Mouse (Mus musculus) small intestine, adult 2 months (tissue): Measurements from ENCODE around the gene Prss45. TPM values are rescaled to one million over a fixed set of nuclear protein-coding genes. Genes with fewer than 3 reads are reported as not detected.

ENCODE experiments used
- H3K27ac ChIP-seq: fragments of 200-500 bp; 2 replicates; pipeline ENCODE4 v1.5.1; 2012; ENCODE audit warnings: low read depth, low read length, control low read depth, inconsistent platforms; ENCODE audit not compliant: insufficient read depth
- H3K27me3 ChIP-seq: fragments of 200-500 bp; 2 replicates; pipeline ENCODE4 v1.6.1; 2012; ENCODE audit warnings: mild to moderate bottlenecking, moderate library complexity, low read length, inconsistent platforms; ENCODE audit not compliant: control insufficient read depth, insufficient read depth
- H3K36me3 ChIP-seq: fragments of 200-500 bp; 2 replicates; pipeline ENCODE4 v1.6.1; 2012; ENCODE audit warnings: mild to moderate bottlenecking, low read length, control low read depth, inconsistent platforms; ENCODE audit not compliant: control insufficient read depth, insufficient read depth
- H3K4me1 ChIP-seq: fragments of 200-500 bp; 2 replicates; pipeline ENCODE4 v1.6.1; 2012; ENCODE audit warnings: low read length, inconsistent platforms, mixed read lengths; ENCODE audit not compliant: control insufficient read depth, insufficient read depth, insufficient read length
- H3K4me3 ChIP-seq: fragments of 200-500 bp; 2 replicates; pipeline ENCODE4 v1.5.1; 2012; ENCODE audit warnings: low read depth, mild to moderate bottlenecking, control low read depth, inconsistent platforms, low read length, moderate library complexity
- CTCF ChIP-seq: fragments of 200-500 bp; IDR thresholded peaks from 2 replicates; pipeline ENCODE4 v1.5.1; 2012; ENCODE audit warnings: low read depth, mild to moderate bottlenecking, control low read depth, inconsistent platforms, low read length, moderate library complexity, mixed read lengths; ENCODE audit not compliant: insufficient replicate concordance, insufficient read length; ENCODE audit errors: extremely low read depth
- POLR2A ChIP-seq: fragments of 200-500 bp; IDR thresholded peaks from 2 replicates; pipeline ENCODE4 v1.6.1; 2012; ENCODE audit warnings: low read depth, mild to moderate bottlenecking, control low read depth, inconsistent platforms, low read length, moderate library complexity
- WGBS: fragments of 180-500 bp; shearing (Covaris S2); methylation state at CpG from one replicate; pipeline ENCODE4 v1.1.7; 2018; 5-methylcytosine and 5-hydroxymethylcytosine counted together
- polyA plus RNA-seq: library from polyadenylated mRNA; depleted of rRNA; stranded (reverse); fragments of >200 nt; gene quantifications from 2 replicates; pipeline ENCODE4 v1.2.3, GENCODE M21; 2012

Gene Prss45
- polyA plus RNA-seq, 1 experiment = not detected

DNA sequence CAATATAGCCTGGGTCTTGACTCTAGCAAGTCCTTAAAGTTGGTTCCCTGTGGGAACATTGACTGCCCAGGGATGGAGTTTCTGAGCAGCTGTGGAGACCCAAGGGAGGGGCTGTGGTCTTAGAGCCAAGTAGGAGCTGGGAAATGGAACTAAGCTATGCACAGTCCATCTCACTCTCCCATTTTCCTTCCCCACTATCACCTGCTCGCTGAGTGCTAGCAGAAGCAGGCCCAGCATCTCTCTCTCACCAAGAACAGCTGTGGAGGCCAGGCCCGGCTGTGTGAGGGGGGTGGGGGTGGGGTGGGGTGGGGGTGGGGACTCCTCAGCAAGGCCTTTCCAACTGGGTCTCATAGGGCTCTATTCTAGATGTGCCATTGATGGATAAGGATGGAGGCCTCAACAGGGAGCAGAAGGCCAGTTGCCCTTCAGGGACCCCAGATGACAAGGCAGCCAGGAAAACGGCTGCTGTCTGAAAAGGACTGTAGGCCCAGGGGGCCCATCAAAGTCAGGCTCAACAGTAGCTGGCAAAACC, 40.3 kb downstream of the Prss45 start:
- H3K27ac ChIP-seq = no peak overlapping the region
- TF ChIP-seq CTCF (no peak), POLR2A (no peak)
- peaks cover 37% of the 10 kb centered on the region for H3K4me1 ChIP-seq
- H3K27me3 ChIP-seq = peaks cover 3% of the 10 kb centered on the region; the same call in 1 of the 2 replicates
- WGBS = 47% methylated on average over 3 of the region's 3 CpGs
- H3K36me3 ChIP-seq = no peaks in the 10 kb centered on the region
- no peak overlapping the region for H3K4me3 ChIP-seq

DNA sequence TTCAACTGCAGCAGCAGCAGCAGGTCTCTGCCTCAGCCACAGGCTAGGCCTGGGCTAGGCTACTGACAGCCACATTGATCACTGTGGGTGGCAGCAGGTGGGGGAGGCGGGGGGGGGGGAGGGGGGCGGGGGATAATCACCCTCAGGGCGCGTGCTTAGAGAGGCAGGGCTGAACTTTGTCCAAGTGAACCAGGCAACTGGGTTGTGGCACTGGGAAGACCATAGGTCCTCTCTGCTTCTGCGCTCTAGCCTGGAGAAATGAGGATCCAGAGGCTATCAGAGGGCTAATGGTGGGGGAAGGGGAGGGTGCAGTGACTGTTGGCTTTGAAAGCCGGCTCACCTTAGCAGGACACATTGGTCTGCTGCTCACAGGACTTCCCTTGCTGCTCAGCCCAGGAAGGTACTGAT, 40.9 kb downstream of the Prss45 start:
- Histone ChIP-seq H3K4me1 (peaks cover 39% of the 10 kb centered on the region), H3K36me3 (no peaks in the 10 kb centered on the region), H3K27ac (peak overlapping the region; percentile 64; the same call in 1 of the 2 replicates), H3K27me3 (peaks cover 3% of the 10 kb centered on the region; the same call in 1 of the 2 replicates), H3K4me3 (no peak overlapping the region)
- TF ChIP-seq POLR2A (no peak), CTCF (no peak)
- WGBS = 21% methylated on average over 6 of the region's 6 CpGs

DNA sequence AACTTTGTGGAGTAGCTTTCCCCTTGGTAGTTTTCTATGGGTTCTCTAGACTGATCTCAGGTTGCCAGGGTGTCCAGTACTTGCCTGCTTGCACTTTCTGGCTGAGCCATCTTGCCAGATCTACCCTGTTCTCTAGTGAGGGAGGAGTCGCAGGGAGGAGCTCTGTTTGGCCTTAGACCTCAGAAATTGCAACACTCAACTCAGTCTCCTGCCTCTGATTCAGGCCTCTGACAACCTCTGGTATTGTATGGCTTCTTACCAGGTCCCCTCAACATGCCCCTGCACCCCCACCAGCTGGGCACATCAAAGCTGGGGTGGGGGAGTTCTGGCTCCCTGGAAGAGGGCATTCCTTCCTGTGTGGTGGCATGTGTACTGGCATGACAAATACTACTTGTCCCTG, 43.0 kb downstream of the Prss45 start:
- Histone ChIP-seq H3K4me3 (no peak overlapping the region), H3K4me1 (peaks cover 47% of the 10 kb centered on the region), H3K36me3 (no peaks in the 10 kb centered on the region), H3K27me3 (peaks cover 3% of the 10 kb centered on the region; the same call in 1 of the 2 replicates), H3K27ac (peak overlapping the region; percentile 59; the same call in 1 of the 2 replicates)
- 31% methylated on average over 1 of the region's 1 CpGs for WGBS
- TF ChIP-seq CTCF = no peak
- no peak; the same call in 1 of the 2 replicates for TF ChIP-seq POLR2A

DNA sequence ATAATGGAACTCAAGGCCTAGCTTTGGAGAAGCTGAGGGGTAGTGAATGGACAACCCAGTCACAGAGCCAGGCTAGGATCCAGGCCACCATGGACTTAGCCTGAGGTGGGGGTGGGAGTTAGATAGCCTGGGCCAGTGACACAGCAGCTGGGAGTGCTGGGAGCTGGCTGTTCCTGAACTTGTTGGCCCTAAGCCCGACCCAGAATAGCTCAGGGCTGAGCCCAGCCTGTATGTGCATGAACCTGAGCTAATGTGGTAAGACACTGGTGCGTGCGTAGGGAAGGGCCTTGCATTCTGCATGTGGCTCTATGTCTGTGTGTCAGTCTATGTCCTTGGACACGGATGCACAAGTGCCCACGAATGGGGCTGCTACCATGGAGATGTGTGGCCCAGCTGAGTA, 43.5 kb downstream of the Prss45 start:
- no peak overlapping the region for H3K4me3 ChIP-seq
- H3K36me3 ChIP-seq = no peaks in the 10 kb centered on the region
- whole genome bisulfite sequencing = 60% methylated on average over 5 of the region's 5 CpGs
- TF ChIP-seq CTCF (no peak), POLR2A (no peak)
- peaks cover 3% of the 10 kb centered on the region; the same call in 1 of the 2 replicates for H3K27me3 ChIP-seq
- H3K4me1 ChIP-seq = peaks cover 47% of the 10 kb centered on the region
- peak overlapping the region; percentile 46; the same call in 1 of the 2 replicates for H3K27ac ChIP-seq

DNA sequence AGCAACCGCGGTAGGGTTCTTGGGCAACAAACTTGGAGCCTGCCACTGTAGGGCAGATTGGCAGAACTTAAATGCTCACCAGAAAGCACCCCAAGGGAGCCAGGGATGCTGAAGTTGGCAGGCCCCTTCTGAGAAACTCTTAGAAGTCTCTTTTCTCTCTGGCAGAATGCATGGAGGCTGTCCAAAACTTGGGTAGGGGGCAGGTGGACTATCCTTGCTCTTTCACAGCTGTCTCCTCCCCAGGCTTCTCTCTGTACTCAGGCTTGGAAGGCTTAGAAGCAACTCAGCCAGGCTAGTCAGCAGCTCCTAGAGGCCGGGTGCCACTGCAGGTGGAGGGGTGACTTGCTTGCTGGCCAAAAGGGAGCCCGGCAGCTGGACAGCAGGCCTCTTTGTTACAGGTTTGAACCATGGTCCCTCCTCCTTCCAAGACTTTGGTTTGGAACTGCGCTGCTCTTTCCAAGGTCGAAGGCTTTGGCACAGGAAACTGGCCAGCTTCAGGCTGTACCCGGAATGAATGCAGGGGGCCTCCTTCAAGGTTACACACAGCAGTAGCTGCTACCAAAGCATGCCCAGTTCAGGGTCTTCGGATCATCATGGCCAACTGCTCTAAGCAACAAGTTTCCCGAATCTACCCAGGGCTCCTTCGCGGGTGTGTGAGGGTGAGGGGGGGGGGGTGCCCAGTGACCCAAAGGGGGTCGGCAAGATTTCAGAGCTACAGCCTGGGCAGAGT, 45.0 kb downstream of the Prss45 start, which contains the start of gene Als2cl:
Gene Als2cl (plus strand): TSS at position 680 of the 730 bp plus-strand sequence.
- no peaks in the 10 kb centered on the region for H3K27me3 ChIP-seq
- WGBS = 20% methylated on average over 12 of the region's 12 CpGs
- TF ChIP-seq CTCF (no peak), POLR2A (no peak)
- H3K36me3 ChIP-seq = peaks cover 2% of the 10 kb centered on the region; the same call in 1 of the 2 replicates
- H3K4me3 ChIP-seq = peak within 1 kb of the TSS; percentile 84
- peaks cover 42% of the 10 kb centered on the region for H3K4me1 ChIP-seq
- peak within 1 kb of the TSS; percentile 37 for H3K27ac ChIP-seq

DNA sequence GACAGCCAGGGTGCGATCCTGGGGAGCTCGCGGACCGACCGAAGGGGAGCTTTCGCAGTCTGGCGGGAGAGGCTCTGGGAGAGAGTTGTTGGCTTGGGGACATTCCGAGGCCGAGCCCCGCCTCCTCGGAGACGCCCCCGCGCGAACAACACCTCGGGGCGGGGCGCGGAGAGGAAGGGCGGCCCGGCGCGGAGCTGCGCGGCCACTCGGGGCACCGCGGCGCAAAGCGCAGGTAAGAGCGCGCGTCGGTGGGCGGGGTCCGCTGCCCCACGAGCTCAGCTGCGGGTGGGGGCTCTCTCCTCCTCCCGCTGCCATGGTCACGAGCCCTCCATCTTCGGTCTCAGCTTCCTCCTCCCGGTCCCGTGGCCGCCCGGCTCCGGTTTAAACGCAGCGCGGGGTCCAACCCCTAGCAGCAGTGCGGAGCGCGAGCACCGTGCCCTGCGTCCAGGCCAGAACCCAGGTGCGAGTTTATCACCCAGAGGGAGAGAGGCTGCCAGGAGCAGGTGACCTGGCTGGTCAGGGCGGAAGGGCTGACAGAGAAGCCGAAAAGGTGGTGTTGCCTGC, 45.7 kb downstream of the Prss45 start, which contains the start of gene Tmie:
Gene Tmie (minus strand): TSS at position 116 of the 564 bp plus-strand sequence.
- WGBS = under 1% methylated on average over 57 of the region's 57 CpGs
- peaks cover 36% of the 10 kb centered on the region for H3K4me1 ChIP-seq

DNA sequence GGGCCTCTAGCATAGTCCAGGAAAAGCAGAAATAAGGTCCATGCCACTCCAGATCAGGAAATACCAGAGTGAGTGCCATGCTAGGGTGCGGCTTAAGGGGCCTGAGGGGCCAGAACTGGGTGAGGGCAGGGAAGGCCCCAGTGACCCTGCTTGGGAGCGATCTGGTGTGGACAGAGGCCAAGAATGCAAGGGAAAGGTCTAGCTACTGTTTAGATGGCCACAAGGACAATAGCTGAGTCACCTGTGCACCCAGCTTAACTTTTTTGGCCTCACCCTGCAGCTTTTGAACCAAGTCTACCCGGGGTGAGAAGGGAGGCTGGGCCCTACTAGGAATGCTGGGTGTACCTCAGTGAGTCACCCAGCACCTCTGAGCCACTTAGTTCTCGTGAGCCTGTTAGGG, 46.4 kb downstream of the Prss45 start:
- no peak for TF ChIP-seq POLR2A
- TF ChIP-seq CTCF = no peak
- 34% methylated on average over 4 of the region's 4 CpGs for WGBS
- no peaks in the 10 kb centered on the region for H3K27me3 ChIP-seq
- H3K36me3 ChIP-seq = peaks cover 11% of the 10 kb centered on the region
- peak overlapping the region; percentile 37 for H3K27ac ChIP-seq
- H3K4me3 ChIP-seq = peak overlapping the region; percentile 84
- peaks cover 31% of the 10 kb centered on the region; the same call in 1 of the 2 replicates for H3K4me1 ChIP-seq

More for the DNA sequence above, 45.7 kb downstream of the Prss45 start, which contains the start of gene Tmie:
- Histone ChIP-seq H3K27me3 (no peaks in the 10 kb centered on the region), H3K4me3 (peak within 1 kb of the TSS; percentile 84), H3K27ac (peak within 1 kb of the TSS; percentile 37), H3K36me3 (peaks cover 8% of the 10 kb centered on the region)
- TF ChIP-seq CTCF = no peak
- no peak; the same call in 1 of the 2 replicates for TF ChIP-seq POLR2A
